Mouse (Mus musculus) midbrain, embryonic 16.5 days (tissue): ENCODE data around the gene Lysmd2. TPM values are rescaled to one million over a fixed set of nuclear protein-coding genes. Genes with fewer than 3 reads are reported as not detected.

Experiments
- ATAC-seq: fragments of 200-750 bp; cut with Nextera tagmentation; 2 replicates; pipeline ENCODE4 v1.8.0; 2017; ENCODE audit warnings: moderate TSS enrichment
- H3K27ac ChIP-seq: fragments of 300-500 bp; sonication (generic); 2 replicates; pipeline ENCODE4 v1.5.1; 2014; ENCODE audit warnings: mild to moderate bottlenecking, low read length, mixed read lengths
- H3K27me3 ChIP-seq: fragments of 300-500 bp; sonication (generic); 2 replicates; pipeline ENCODE4 v1.6.1; 2014; ENCODE audit warnings: low read depth, low read length, mixed read lengths; ENCODE audit not compliant: control insufficient read depth, insufficient read depth
- H3K36me3 ChIP-seq: fragments of 300-500 bp; sonication (generic); 2 replicates; pipeline ENCODE4 v1.6.1; 2014; ENCODE audit warnings: mild to moderate bottlenecking, low read length, moderate library complexity, mixed read lengths; ENCODE audit not compliant: control insufficient read depth, insufficient read depth
- H3K4me1 ChIP-seq: fragments of 300-500 bp; sonication (generic); 2 replicates; pipeline ENCODE4 v1.6.1; 2014; ENCODE audit warnings: mild to moderate bottlenecking, low read length, mixed read lengths; ENCODE audit not compliant: control insufficient read depth, insufficient read depth
- H3K4me2 ChIP-seq: fragments of 300-500 bp; sonication (generic); 2 replicates; pipeline ENCODE4 v1.6.1; 2014; ENCODE audit warnings: mild to moderate bottlenecking, low read length, mixed read lengths
- H3K4me3 ChIP-seq: fragments of 300-500 bp; sonication (generic); 2 replicates; pipeline ENCODE4 v1.5.1; 2014; ENCODE audit warnings: low read depth, mild to moderate bottlenecking, low read length, moderate library complexity, mixed read lengths
- H3K9ac ChIP-seq: fragments of 300-500 bp; sonication (generic); 2 replicates; pipeline ENCODE4 v1.6.1; 2014; ENCODE audit warnings: low read depth, low read length, mixed read lengths
- H3K9me3 ChIP-seq: fragments of 300-500 bp; sonication (generic); replicated peaks from 2 replicates; pipeline ENCODE4 v1.6.1; 2014; ENCODE audit warnings: mild to moderate bottlenecking, low read length, mixed read lengths; ENCODE audit not compliant: control insufficient read depth, poor library complexity, severe bottlenecking
- WGBS: fragments of 180-500 bp; shearing (Covaris S2); extraction: QIAGEN DNeasy Blood & Tissue Kit; methylation state at CpG from one replicate; pipeline ENCODE4 v1.1.7; 2014; 5-methylcytosine and 5-hydroxymethylcytosine counted together
- polyA plus RNA-seq: library from polyadenylated mRNA; unstranded; fragments of >200 nt; fragmentation: Nextera tagmentation; extraction: Ambion mirVana; gene quantifications from 2 replicates; pipeline ENCODE4 v1.2.1, GENCODE M21; 2015

The Lysmd2 gene
- polyA plus RNA-seq, result 31.7 and 33.9 TPM in 2 replicates

GRCm38 (mm10) chr9:75625556-75626307, at the start of gene Lysmd2:
Gene Lysmd2, plus strand, starts transcription at chr9:75625741.
- under 1% methylated on average over 70 of the region's 94 CpGs for WGBS
- Histone ChIP-seq H3K9me3 (no peaks in the 10 kb centered on the region), H3K4me1 (peaks cover 5% of the 10 kb centered on the region; the same call in 1 of the 2 replicates), H3K4me2 (peak within 1 kb of the TSS; percentile 87), H3K27ac (peak within 1 kb of the TSS; percentile 97), H3K27me3 (no peaks in the 10 kb centered on the region; the same call in 1 of the 2 replicates), H3K36me3 (no peaks in the 10 kb centered on the region), H3K4me3 (peak within 1 kb of the TSS; percentile 75), H3K9ac (peak within 1 kb of the TSS; percentile 96)
- ATAC-seq, result peak; percentile 88

- Histone ChIP-seq H3K36me3 (peaks cover 54% of the 10 kb centered on the region), H3K27me3 (no peaks in the 10 kb centered on the region), H3K4me1 (no peaks in the 10 kb centered on the region), H3K9me3 (no peaks in the 10 kb centered on the region), H3K4me3 (no peak overlapping the region), H3K4me2 (no peak overlapping the region), H3K9ac (no peak overlapping the region), H3K27ac (no peak overlapping the region)
- whole genome bisulfite sequencing, result 95% methylated on average over 6 of the region's 6 CpGs
- no peak for ATAC-seq
Measured at GRCm38 (mm10) chr9:75579321-75579720, 46.2 kb upstream of the Lysmd2 start.

GRCm38 (mm10) chr9:75581694-75582350, 43.7 kb upstream of the Lysmd2 start:
- H3K4me3 ChIP-seq, result no peak overlapping the region
- H3K36me3 ChIP-seq, result peaks cover 39% of the 10 kb centered on the region
- no peaks in the 10 kb centered on the region for H3K27me3 ChIP-seq
- no peak overlapping the region for H3K27ac ChIP-seq
- H3K4me1 ChIP-seq, result no peaks in the 10 kb centered on the region
- 55% methylated on average over 7 of the region's 7 CpGs for WGBS
- H3K4me2 ChIP-seq, result no peak overlapping the region
- no peaks in the 10 kb centered on the region for H3K9me3 ChIP-seq
- H3K9ac ChIP-seq, result no peak overlapping the region
- ATAC-seq, result no peak

- 81% methylated on average over 15 of the region's 15 CpGs for WGBS
- Histone ChIP-seq H3K4me2 (no peak overlapping the region), H3K36me3 (peaks cover 53% of the 10 kb centered on the region), H3K4me1 (peaks cover 10% of the 10 kb centered on the region), H3K4me3 (no peak overlapping the region), H3K9me3 (no peaks in the 10 kb centered on the region), H3K27me3 (no peaks in the 10 kb centered on the region), H3K9ac (no peak overlapping the region), H3K27ac (no peak overlapping the region)
- ATAC-seq, result no peak
Measured at GRCm38 (mm10) chr9:75589850-75590790, 35.4 kb upstream of the Lysmd2 start.

GRCm38 (mm10) chr9:75593481-75593880, 32.1 kb upstream of the Lysmd2 start:
- Histone ChIP-seq H3K4me2 (no peak overlapping the region), H3K9me3 (no peaks in the 10 kb centered on the region), H3K27me3 (no peaks in the 10 kb centered on the region), H3K36me3 (peaks cover 54% of the 10 kb centered on the region), H3K9ac (no peak overlapping the region), H3K27ac (peak overlapping the region; percentile 55), H3K4me1 (peaks cover 10% of the 10 kb centered on the region), H3K4me3 (no peak overlapping the region)
- peak; percentile 55 for ATAC-seq
- WGBS, result 70% methylated on average over 5 of the region's 5 CpGs

GRCm38 (mm10) chr9:75597036-75597435, 28.5 kb upstream of the Lysmd2 start:
- no peak overlapping the region for H3K4me2 ChIP-seq
- ATAC-seq, result no peak
- 93% methylated on average over 13 of the region's 13 CpGs for WGBS

GRCm38 (mm10) chr9:75597596-75597995, 27.9 kb upstream of the Lysmd2 start:
- 70% methylated on average over 4 of the region's 4 CpGs for WGBS
- H3K9me3 ChIP-seq, result no peaks in the 10 kb centered on the region
- no peaks in the 10 kb centered on the region for H3K27me3 ChIP-seq
- peaks cover 18% of the 10 kb centered on the region for H3K4me1 ChIP-seq
- H3K27ac ChIP-seq, result no peak overlapping the region
- ATAC-seq, result no peak
- no peak overlapping the region for H3K4me2 ChIP-seq
- no peak overlapping the region for H3K9ac ChIP-seq
- no peak overlapping the region for H3K4me3 ChIP-seq
- H3K36me3 ChIP-seq, result peaks cover 26% of the 10 kb centered on the region

More at GRCm38 (mm10) chr9:75597036-75597435, 28.5 kb upstream of the Lysmd2 start:
- Histone ChIP-seq H3K4me1 (peaks cover 18% of the 10 kb centered on the region), H3K9me3 (no peaks in the 10 kb centered on the region), H3K27ac (no peak overlapping the region), H3K36me3 (peaks cover 32% of the 10 kb centered on the region), H3K4me3 (no peak overlapping the region), H3K9ac (no peak overlapping the region), H3K27me3 (no peaks in the 10 kb centered on the region)

GRCm38 (mm10) chr9:75599191-75599841, 26.2 kb upstream of the Lysmd2 start:
- Histone ChIP-seq H3K27ac (peak overlapping the region; percentile 39), H3K9me3 (no peaks in the 10 kb centered on the region), H3K27me3 (no peaks in the 10 kb centered on the region), H3K4me3 (no peak overlapping the region), H3K4me2 (no peak overlapping the region), H3K4me1 (peaks cover 8% of the 10 kb centered on the region), H3K36me3 (peaks cover 19% of the 10 kb centered on the region), H3K9ac (no peak overlapping the region)
- peak; percentile 89 for ATAC-seq
- 33% methylated on average over 5 of the region's 5 CpGs for WGBS
